Mouse (Mus musculus) liver, adult 10 weeks (tissue): ENCODE results near the gene Flt1. TPM values are rescaled to one million over a fixed set of nuclear protein-coding genes. Genes with fewer than 3 reads are reported as not detected.

Source experiments
- polyA plus RNA-seq: library from polyadenylated mRNA; stranded (reverse); fragments of 350-450 nt; fragmentation: Illumina TruSeq; extraction: RNeasy Lipid Tissue Mini Kit (QIAGEN cat#74804); gene quantifications from one replicate; pipeline ENCODE4 v1.2.3, GENCODE M21; 2014; ENCODE audit warnings: low read depth, low replicate concordance

The Flt1 gene
- polyA plus RNA-seq: 3.4 TPM

DNA sequence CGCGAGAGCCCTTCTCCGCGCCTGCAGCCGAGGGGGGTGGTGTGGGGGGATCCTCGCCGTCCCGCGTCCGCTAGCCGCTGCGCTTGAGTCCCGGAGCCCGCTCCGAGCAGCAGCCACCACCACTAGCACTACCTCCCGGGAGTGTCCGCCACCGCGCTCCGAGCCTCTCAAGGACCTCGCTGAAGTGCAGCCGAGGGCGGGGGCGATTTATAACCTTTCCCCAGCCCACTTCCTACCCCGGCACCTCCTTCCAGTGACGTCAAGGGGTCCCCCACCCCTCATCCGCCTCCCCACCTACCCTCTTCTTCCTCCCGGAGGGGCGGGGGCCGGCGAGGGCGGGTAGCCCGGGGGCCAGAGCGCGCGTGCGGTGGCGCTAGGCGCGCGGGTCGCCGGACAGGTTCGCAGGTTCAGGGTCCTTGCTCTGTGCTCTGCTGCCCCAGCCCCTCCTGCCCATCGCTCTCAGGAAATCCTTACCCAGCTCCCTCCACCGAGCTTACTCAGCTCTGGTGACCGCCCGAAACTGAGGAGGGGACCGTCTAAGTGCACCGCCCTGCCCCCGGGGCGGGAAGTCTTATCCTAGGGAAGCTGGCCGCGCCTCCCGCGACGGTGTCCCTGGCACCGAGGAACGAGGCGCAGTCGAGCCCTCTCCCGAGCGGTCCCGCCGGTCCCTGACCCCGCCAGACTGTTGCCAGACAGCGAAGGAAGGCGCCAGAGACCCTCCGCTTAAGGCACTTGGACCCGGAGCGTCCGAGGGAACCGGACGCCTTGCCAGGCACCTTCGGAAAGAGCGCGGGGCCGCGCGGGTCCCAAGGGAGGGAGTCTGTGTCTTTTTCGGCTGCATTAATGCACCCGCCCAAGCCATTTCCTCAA lies at the start of gene Flt1:
Gene Flt1 (minus strand): TSS at position 181 of the 870 bp plus-strand sequence.

Other genes starting within 250 kb of the Flt1 start
- gene Pomp, start 134.4 kb upstream of the Flt1 start, polyA plus RNA-seq: 144 TPM
- gene Slc46a3, start 168.8 kb upstream of the Flt1 start, polyA plus RNA-seq: 38.4 TPM
- 0.95 TPM for gene Mtus2, start 231.3 kb upstream of the Flt1 start, polyA plus RNA-seq